Mouse (Mus musculus): ENCODE results near the gene Col12a1. TPM values are rescaled to one million over a fixed set of nuclear protein-coding genes. Genes with fewer than 3 reads are reported as not detected.

Gene Col12a1
- polyA plus RNA-seq, 1 experiment, result 25.7 TPM

DNA sequence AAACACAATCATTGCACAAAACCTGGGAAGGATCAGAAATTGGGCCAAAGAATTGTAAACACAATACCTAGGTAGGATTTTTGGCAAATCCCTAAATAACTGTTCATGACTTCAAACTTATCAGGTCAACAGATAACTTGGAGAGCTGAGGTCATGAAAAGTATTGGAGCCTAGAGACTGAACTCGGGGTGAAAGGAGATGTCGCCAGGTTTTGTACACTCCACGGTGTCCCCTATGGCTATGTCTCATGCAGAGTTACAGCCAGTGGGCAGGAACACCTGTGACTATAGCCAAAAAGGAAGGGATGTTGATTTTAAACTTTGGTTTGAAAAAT is 118.4 kb downstream of the Col12a1 start:
- DNase-seq (ENCODE audit: low read depth), result no peak
- TF ChIP-seq CTCF (IDR thresholded peaks at IDR 0.05; ENCODE audit: borderline replicate concordance, extremely low read depth, insufficient read depth, insufficient read length) (no peak), POLR2A (IDR thresholded peaks at IDR 0.05; ENCODE audit: borderline replicate concordance, extremely low read depth, insufficient read depth, insufficient read length, poor library complexity, severe bottlenecking) (no peak)

- DNase-seq (ENCODE audit: low read depth), result peak; percentile 78
- no peak for TF ChIP-seq CTCF (IDR thresholded peaks at IDR 0.05; ENCODE audit: borderline replicate concordance, extremely low read depth, insufficient read depth, insufficient read length)
- TF ChIP-seq POLR2A (IDR thresholded peaks at IDR 0.05; ENCODE audit: borderline replicate concordance, extremely low read depth, insufficient read depth, insufficient read length, poor library complexity, severe bottlenecking), result no peak
Observed at GRCm38 (mm10) chr9:79599395-79600236, 119.0 kb downstream of the Col12a1 start.

DNA sequence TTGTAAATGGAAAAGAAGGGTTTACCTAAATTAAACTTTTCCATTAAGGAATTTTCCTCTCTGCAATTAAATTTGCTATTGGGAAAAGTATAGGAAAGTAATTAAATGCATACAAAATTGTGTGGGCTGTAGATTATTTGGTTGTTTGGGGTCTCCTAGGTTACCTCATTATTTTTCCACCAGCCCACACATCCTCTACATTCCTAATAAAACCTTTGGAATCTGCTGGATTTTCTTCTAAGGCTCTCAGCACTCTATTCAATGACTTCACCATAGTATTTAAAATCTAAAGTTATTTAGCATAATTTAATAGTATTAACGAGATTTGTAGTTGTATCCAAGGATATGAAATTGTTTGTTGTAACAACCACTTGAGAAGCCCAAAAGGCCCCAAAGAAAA is 120.1 kb downstream of the Col12a1 start:
- DNase-seq (ENCODE audit: low read depth), result peak; percentile 46
- TF ChIP-seq CTCF (IDR thresholded peaks at IDR 0.05; ENCODE audit: borderline replicate concordance, extremely low read depth, insufficient read depth, insufficient read length) (no peak), POLR2A (IDR thresholded peaks at IDR 0.05; ENCODE audit: borderline replicate concordance, extremely low read depth, insufficient read depth, insufficient read length, poor library complexity, severe bottlenecking) (no peak)

GRCm38 (mm10) chr9:79586415-79587195 is 132.0 kb downstream of the Col12a1 start:
- no peak for DNase-seq (ENCODE audit: low read depth)
- TF ChIP-seq POLR2A (IDR thresholded peaks at IDR 0.05; ENCODE audit: borderline replicate concordance, extremely low read depth, insufficient read depth, insufficient read length, poor library complexity, severe bottlenecking) (no peak), CTCF (IDR thresholded peaks at IDR 0.05; ENCODE audit: borderline replicate concordance, extremely low read depth, insufficient read depth, insufficient read length) (no peak)

DNA sequence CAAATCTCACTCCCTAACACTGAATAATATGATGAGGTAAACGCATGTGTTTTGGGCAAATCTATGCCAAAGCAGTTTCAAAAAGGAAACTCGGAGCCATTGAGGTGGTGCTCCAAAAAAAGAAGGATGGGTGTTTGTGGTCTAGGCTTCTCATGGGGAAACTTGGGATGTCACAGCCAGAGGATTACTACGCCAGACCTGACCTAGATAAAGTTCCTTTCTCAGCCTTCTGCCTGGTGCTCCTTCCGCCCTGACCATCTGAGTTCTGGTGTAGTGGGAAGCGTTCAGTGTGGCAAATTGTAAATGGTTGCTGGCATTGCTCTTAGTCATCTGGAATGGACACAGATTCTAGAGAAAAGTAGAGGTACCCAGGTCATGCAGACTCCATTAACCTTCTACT is 151.8 kb downstream of the Col12a1 start:
- TF ChIP-seq POLR2A (IDR thresholded peaks at IDR 0.05; ENCODE audit: borderline replicate concordance, extremely low read depth, insufficient read depth, insufficient read length, poor library complexity, severe bottlenecking) (no peak), CTCF (IDR thresholded peaks at IDR 0.05; ENCODE audit: borderline replicate concordance, extremely low read depth, insufficient read depth, insufficient read length) (no peak)
- no peak for DNase-seq (ENCODE audit: low read depth)

DNA sequence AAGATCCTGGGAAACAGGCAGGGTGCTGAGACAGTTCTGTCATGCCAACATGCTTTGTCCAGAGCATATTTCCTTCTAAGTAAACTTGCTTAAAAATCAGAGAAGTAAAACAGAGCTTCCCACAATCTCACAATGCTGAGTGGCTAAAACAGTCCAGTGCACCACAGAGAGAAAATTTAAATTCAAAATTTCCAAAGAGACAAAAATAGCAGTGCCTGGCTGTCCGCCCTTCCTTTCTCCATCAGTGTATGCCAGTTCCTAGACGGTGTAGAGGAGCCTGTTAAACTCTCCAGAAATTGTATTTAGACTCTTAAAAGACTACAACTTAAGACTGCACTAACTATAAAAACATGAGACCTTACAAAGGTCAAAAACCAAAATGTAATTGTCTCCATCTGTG is 165.3 kb downstream of the Col12a1 start:
- DNase-seq (ENCODE audit: low read depth), result no peak
- TF ChIP-seq CTCF (IDR thresholded peaks at IDR 0.05; ENCODE audit: borderline replicate concordance, extremely low read depth, insufficient read depth, insufficient read length) (no peak), POLR2A (IDR thresholded peaks at IDR 0.05; ENCODE audit: borderline replicate concordance, extremely low read depth, insufficient read depth, insufficient read length, poor library complexity, severe bottlenecking) (no peak)

Other genes with a start within 250 kb of the Col12a1 start
- gene Cox7a2, start 41.0 kb upstream of the Col12a1 start, polyA plus RNA-seq (2012; rRNA removed), result 446 and 566 TPM in 2 replicates
- gene Tmem30a, start 74.7 kb upstream of the Col12a1 start, polyA plus RNA-seq (2012; rRNA removed), result 35.0 and 53.3 TPM in 2 replicates

Measured in brain, embryonic 14.5 days (tissue).